Mouse (Mus musculus): Measurements from ENCODE around the gene Lamtor4.

Lamtor4 gene

DNA sequence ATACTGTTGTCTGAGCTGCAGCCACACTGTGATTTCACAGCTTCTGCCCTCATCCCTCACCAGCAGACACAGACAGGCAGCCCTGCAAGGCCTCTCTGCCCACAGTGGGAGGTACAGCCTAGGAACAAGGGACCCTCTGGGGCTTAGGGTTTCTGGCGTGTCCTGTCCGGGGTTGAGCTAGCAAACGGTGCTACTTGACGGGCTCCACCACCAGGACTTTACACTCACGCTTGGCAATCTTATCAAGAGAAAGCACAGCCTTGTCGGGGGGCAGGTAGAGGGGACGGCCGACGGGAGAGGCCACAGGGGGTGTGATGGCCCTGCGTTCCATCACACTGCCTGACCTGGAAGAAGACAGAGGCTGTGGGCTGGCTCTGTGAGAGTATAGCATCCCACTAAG, 4.8 kb downstream of the Lamtor4 start:
- in situ Hi-C loops (cut with MboI, MseI), result no loop called here

DNA sequence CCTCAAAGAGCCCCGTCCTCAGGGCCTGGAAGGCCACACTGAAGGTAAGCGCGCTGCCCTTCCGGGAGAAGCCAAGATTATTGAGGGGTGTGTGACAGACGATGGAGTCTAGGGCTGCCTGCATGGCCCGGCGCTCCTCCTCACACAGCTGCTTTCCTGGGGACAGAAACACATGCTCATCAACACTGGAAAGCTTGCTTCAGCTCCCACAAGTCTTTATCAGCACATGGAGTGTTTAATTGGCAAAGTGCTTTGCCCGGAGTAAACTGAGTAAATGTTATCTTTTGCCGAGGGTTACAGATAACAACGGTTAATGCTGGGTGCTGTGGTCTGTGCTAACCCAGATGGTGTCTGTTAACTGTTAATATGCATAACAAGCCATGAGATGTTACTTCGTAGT, 5.6 kb downstream of the Lamtor4 start:
- in situ Hi-C loops (cut with MboI, MseI), result no loop called here

DNA sequence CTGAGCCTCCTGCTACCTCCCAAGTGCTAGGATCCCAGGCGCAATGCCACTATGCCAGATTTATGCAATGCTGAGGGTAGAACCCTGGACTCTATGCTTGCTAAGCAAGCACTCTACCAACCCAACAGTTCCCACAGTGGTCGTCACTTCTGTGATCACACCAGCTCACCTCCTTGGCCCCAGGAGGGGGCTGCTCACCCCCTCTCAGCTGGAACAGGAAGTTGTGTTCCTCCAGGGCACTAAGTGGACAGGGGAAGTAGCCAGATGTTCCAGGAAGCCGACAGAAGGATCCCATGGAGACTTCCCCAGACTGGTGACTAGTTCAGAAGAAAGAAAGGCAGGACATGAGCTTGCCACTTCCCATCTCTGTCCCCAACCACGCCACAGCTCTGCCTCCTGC, 6.7 kb downstream of the Lamtor4 start:
- in situ Hi-C loops (cut with MboI, MseI), result no loop called here

DNA sequence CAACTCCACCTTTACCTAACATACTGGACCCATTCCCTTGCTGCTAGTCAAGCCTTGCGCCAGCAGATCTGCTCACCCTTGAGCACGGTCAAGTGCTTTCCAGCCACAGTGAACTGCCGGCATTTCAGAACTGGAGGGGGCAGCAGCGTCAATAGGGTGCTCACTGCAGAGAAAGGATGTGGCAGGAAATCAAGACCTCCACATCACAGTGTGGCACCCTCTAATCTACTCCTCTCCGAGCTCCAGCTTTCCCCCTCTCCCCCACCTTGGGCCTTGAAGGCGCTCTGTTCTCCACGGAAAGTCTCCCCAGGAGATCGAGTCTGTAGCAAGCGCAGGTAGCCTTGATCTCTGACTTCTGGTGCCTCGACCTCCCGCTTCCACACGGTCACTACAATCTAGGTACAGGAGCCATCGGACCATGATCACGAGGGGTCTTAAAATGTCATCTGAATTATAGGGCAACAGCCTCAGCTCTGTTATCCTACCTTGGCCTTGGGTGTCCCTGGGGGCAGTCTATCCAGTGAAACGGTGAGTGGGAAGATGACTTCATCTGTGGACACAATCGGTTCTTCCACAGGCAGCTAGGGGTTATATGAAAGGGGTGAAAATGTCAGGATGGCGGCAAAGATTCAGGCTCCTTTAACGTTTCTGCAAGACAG, 7.4 kb downstream of the Lamtor4 start:
- in situ Hi-C loops (cut with MboI, MseI), result no loop called here

DNA sequence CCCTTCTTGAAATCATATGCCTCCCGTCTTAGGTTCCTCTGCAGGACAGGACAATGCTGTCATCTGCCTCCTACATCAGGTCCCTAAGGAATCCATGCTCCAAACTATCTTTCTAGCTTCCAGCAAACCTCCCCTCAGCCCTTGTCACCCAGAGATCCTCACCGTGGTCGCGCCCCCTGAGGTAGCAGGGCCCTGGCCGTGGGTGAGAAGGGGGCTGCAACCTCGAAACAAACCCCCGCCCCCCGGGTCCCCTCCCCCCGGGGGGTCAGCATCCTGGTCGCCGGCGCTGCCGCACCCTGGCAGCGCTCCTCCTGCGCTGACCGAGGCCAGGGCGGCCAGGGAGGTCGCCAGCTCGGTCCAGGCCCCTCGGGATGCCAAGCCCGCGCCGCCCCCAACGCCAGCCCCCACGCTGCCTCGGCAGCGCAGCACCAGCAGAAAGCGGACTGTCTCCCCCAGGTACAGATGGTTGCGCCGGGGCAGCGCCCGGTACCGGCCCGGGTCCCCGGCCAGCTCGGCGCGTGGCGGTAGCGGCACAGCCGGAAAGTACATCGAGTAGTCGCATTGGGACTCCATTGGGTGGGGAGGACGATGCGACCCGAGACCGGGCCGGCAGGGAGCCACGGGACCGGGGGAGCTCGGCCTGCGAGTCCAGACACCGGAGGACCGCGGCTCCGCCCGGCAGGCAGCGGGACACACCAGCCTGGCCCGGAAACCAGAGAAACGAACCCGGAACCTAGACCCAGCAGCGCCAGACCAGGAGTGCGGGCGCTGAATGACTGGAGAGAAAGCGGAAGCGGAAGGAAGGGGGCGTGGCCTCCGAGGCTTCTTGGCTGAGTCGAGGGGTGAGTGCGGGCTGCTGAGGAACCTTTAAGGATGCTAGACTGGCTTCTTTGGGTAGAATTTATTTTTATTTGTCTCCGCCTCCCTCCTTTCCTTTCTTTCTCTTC, 8.3 kb downstream of the Lamtor4 start, which contains the start of gene BC037034:
Gene BC037034, minus strand, starts transcription at position 774 of the 947 bp plus-strand sequence.
- in situ Hi-C loops (cut with MboI, MseI), result no loop called here

DNA sequence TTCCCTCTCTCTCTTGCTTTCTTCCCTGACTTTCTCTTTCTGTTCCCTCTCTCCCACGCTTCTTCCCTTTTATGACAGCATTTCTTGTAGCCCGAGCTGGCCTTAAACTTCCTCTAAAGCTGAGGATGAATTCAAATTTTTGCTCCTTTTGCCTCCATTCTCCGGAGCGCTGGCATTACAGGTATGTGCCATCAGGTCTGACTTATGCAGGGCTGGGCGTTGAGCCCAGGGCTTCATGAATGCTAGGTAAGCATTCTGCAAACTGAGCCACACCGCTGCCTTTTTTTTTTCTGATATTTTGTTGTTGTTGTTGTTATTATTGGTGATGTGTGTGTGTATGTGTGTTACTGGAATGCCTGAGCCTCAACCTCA, 8.9 kb downstream of the Lamtor4 start:
- in situ Hi-C loops (cut with MboI, MseI), result no loop called here

DNA sequence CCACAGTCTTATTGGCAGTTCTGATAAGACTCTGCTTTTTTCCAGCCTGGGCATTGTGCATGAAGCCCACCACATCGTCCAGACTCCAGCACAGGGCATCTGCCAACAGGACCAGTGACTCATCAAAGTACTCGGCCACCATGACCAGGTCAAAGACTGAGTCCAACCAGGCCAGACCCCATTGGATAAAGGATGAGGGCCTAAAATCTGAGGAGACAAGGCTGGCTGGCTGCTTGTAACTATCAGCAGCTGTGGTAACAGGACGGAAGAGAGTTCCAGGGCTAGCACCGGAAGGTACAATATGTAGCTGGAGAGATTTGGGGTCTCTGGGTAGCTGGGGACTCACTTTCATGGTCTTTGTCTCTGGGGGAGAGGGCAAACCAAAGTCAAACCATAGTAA, 10.4 kb downstream of the Lamtor4 start:
- in situ Hi-C loops (cut with MboI, MseI), result no loop called here

DNA sequence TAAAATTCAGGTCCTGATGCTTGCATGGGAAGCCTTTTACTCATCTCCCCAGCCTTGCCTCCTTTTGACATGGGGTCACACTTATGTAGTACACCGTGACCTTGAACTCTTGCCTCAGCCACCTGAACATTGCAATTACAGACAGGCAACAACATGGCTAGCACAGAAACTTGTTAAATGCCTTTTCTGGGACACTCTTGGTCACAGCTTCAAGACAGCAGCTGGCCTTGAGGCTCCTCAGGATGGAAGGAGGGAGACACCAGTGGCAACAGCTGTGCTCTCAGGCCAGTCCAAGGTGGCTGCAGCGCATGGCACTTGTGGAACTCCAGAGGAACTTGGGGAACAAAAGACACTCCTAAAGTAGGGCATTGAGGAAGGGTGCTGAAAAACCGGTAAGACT, 11.8 kb downstream of the Lamtor4 start:
- in situ Hi-C loops (cut with MboI, MseI), result no loop called here

DNA sequence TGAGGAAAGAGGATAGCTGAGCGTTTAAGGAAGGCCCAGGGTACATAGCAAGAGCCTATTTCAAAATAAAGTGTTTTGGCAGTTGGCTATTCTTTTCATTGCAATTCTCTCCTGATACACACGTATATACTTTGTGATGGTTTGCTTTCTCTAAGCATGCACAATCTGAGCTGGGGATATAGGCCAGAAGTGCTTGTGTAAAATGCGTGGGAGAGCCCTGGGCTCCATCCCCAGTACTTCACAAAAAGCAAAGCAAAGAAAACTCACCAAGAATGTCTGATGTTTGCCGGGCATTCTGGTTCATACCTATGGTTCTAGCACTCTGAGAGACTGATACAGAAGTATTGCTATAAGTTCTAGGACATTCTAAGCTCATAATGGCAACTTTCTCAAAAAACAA, 13.7 kb downstream of the Lamtor4 start:
- in situ Hi-C loops (cut with MboI, MseI), result no loop called here

DNA sequence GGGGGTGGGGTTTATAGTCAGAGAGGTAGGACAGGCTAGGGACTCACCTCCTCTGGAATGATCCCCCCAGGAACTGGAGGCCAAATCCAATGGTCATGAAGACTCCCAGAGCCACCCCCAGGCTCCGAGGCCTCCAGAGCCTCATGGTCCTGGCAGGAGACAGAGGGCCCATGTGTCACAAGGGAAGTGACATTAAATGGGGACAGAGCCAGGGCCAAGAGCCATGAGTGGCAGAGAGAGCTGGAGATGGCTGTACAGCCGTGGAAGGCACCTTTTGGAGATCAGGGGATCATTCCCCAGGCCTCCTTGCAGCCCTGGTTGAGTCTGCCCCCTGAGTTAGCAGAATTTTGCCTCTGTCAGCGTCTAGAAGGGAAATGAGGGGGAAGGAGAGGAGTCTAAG, 15.9 kb downstream of the Lamtor4 start:
- in situ Hi-C loops (cut with MboI, MseI), result loop anchor here (10.0 kb wide), 1 partner anchor 354 kb away; the partner anchor contains the start of gene A430033K04Rik

DNA sequence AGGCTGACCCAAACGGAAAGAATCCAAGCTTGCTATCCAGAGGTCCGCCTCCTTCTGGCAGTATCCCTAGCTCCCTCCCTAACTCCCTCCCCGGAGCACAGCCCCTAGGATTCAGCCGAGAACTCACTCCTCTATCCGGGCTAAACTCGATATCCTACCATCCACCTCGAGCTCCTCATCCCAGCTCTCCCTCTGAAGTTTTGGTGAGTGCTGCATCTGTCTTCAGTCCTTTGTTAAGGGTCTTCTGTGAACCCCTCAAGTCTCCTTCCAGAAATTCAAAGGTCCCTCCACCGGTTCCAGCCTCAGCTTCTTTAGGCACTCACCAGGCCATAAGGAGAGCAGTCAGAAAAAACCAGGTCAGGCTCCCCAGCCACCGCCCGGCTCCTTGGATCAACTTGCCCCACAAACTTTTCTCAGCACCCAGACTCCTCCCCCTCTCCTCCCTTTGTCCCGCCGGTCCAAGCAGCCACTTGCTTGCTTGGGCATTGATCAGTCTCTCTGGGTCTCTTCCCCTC, 17.2 kb downstream of the Lamtor4 start, which contains the start of gene Gal3st4:
Gene Gal3st4, minus strand, starts transcription at position 432 of the 515 bp plus-strand sequence.
- in situ Hi-C loops (cut with MboI, MseI), result loop anchor here (10.0 kb wide), 1 partner anchor 352 kb away; the partner anchor contains the start of gene A430033K04Rik

DNA sequence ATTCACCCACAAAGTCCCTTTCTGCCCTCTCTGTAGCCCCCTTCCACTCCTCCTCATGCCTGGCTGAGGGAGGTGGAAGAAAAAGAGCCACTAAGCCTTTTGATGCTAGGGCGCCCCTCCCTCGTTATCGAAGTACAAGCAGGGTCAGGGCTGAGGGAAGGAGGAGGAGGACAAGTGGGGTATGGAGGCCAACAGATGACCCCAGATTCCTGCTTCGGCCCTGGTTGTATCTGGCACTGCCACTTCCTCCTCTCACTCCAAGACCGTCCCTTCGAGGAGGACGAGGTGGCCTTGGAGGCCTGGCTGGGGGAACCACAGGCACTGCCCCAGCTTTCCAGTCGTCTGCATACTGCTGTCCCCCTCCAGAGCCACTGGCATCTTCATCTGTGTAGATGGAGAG, 18.9 kb downstream of the Lamtor4 start:
- in situ Hi-C loops (cut with MboI, MseI), result loop anchor here (10.0 kb wide), 1 partner anchor 351 kb away; the partner anchor contains the start of gene A430033K04Rik

DNA sequence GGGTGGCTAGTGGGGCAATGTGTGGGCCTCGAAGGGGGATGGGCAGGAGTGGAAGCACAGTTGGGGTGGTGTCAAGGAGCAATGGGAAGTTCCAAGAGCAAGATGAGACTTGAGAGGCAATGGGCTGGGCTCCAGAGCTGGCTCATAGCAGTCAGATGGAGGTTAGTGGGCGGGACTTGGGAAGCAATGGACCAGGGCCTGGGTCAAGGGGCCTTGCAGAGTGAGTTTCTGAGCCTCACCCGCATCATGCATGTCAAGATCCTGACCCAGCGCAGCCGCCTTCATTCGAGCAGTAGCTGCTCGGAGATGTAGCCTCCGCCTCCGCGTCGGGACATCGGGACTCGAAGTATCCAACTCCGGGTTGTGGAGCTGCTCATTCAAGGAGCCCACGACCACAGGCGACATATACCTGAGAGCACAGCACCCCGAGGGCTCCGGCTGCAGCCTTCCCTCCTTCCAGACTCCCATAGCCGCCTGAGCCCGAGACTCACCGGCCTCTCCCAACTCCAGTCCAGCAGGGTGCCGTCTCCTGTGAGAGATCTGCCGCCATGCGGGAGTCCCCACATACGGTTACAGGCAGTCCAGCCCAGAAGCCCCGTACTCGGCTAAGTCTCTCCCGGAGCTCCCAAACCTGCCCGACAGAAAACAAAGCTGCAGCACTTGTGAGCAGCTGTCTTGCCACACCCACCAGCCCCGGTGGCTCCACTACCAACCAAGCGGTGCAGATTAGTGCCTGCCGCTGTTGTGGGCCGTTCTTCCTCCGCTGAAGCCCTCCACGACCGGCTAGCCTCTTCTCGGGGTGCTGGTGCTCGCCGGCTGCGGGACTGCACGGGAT, 20.2 kb downstream of the Lamtor4 start:
- in situ Hi-C loops (cut with MboI, MseI), result loop anchor here (5.0 to 10.0 kb wide), 2 partner anchors 83 to 349 kb away; partner anchors contain the start of genes A430033K04Rik and Mblac1

DNA sequence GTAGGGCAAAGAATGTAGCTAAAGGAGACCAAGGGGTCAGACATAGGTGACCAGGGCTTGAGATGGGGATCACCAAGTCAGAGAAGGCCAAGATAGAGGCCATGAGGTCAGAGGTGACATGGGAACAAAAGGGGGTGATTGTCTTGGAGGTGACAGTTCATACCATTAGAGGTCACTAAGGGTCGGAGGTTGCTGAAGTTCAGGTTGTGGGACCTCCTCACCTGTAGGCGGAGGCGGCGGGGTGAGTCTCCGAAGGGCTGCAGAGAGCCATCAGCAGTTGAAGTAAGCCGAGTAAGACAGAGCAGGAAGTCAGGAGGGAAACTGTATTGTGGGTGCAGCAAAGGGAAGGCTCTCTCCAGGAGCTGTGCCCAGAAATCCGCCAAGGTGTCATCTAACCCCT, 22.7 kb downstream of the Lamtor4 start:
- in situ Hi-C loops (cut with MboI, MseI), result loop anchor here (5.0 to 10.0 kb wide), 2 partner anchors 86 to 347 kb away; partner anchors contain the start of genes A430033K04Rik and Mblac1

DNA sequence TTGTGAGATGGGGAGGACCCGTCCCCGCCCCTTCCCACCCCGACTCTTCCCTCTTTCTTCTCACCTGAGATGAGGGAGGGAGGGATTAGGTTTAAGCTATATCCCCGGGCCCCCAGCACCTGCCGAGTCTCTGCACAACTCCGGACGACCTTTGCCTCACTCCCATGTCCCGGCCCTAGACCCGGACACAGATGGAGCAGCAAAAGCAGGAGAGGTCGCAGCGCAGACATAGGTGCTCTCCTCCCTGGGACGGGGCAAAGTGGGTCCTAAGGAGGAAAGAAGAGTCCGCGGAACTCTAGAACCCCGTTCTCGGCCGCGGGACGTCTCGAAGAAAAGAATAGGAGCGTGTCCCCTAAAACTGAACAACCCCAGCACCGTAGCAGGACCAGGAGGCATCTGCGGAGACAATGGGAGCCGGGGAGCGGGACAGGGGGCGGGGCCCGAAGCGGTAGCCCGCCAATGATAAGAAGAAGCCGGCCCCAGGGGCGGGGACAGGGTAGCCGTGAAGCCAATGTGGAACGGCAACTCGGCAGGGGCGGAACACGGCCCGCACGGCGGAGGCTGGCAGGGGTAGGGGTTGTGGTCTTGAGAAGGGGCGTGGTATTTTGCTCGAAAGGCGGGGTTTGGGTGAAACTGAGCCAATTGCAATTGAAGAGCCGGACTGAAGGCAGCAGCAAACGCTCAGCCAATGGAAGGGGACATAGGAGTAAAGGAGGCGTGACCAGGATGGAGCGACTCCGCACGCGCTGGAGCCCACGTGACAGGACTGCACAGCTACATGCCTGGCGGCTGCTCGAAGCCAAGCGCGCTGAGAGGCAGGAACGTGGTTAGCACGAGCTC, 24.5 kb downstream of the Lamtor4 start, which contains the start of the genes Gm43720, Gpc2 and Stag3:
Gene Gm43720, minus strand, starts transcription at position 374 of the 840 bp plus-strand sequence.
Gene Gpc2, minus strand, starts transcription at position 421 of the 840 bp plus-strand sequence.
Gene Stag3, plus strand, starts transcription at position 656 of the 840 bp plus-strand sequence.
- in situ Hi-C loops (cut with MboI, MseI), result loop anchor here (5.0 to 10.0 kb wide), 2 partner anchors 88 to 345 kb away; partner anchors contain the start of genes A430033K04Rik and Mblac1

DNA sequence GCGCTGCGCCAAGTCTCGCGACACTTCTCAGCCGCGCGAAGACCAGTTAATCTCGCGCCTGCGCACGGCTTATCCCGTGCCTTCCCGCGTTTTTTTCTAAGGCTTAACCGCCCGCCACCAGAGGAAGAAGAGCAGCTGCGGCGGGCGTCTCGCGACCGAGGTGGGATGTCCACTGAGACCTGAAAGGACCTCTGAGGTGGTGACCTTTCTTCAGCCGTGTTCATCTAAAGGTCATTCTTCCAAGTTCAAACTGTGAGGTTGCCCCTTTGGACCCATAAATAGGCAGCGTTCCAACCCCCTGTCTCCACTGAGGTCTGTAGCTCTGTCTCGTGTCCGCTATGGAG, 25.1 kb downstream of the Lamtor4 start:
- in situ Hi-C loops (cut with MboI, MseI), result no loop called here

DNA sequence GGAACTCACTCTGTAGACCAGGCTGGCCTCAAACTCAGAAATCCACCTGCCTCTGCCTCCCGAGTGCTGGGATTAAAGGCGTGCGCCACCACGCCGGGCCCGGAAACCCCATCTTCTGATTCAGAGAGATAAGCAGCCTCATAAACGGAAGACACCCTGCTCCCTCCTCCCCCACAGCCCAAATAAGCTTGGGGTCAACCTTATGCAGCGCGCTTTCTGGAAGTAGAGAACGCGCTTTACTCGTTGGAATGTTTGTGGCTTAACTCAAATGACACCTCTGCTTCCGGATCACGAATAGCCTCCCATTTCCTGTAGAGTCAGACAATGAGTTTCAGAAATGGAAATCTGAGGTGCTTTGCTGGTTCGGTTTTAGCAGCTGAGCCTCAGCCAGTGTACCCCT, 25.5 kb downstream of the Lamtor4 start:
- in situ Hi-C loops (cut with MboI, MseI), result no loop called here

DNA sequence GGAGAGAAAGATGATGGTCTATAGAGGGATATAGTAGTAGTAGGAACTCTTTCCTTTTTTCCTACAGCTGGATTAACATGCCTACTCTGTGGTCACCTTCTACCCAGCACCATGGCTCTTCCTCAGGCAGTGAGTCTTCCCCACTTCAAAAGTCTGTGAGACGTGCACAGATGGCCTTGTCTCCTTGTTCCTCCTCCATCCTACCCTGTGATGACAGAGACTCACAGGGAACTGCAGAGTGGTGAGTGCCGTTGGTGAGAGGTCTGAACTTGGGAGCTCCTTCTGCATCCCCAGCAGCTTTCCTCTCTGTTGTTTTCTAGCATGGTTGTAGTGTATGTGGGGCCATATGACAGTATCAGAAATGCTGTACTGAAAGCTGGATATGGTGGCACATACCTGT, 26.5 kb downstream of the Lamtor4 start:
- in situ Hi-C loops (cut with MboI, MseI), result no loop called here

DNA sequence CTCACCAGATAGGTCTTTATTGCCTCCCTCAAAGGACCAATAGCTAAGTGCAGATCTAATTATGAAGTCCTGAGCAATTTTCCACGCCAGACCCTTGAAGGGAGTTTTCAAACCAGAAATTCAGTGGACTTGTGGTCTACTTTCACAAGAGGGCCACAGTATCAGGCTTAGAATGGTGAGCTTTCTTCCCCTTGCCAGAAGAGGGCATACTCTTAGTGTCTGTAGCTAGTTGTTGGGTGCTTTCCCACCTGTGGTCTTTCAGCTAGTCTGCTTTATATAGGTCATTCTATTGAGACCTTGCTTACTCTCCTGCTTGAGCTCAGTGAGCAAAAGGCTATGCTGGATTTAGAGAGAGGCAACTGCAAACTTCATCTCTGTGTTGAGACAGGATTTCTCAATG, 28.3 kb downstream of the Lamtor4 start:
- in situ Hi-C loops (cut with MboI, MseI), result no loop called here

DNA sequence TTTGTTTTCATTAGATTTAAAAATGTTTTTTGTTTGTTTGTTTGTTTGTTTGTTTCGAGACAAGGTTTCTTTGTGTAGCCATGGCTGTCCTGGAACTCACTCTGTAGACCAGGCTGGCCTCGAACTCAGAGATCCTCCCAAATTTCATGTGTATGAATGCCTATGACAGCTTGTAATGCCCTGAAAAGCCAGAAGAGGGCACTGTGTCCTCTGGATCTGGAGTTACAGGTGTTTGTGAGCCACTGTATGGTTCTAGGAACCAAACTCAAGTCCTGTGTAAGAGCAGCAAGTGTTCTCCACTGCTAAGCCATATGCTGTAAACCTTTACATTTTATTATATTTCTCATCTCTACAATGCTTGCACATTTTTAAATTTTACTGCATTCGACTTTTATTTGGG, 32.6 kb downstream of the Lamtor4 start:
- in situ Hi-C loops (cut with MboI, MseI), result no loop called here

Data from T-helper 1 cell (primary cell).